Mouse (Mus musculus): ENCODE measurements around the gene Foxn3. TPM values are rescaled to one million over a fixed set of nuclear protein-coding genes. Genes with fewer than 3 reads are reported as not detected.
A peak's percentile ranks its signal among the peaks of the same experiment; 100 is the strongest.

The Foxn3 gene
- total and polyA plus RNA-seq, 2 experiments from 2014 or later, result 50.4 to 69.0 TPM

- Histone ChIP-seq H3K4me2 (ENCODE audit: low read depth, low read length) (no peak overlapping the region), H3K4me1 (ENCODE audit: insufficient read depth, low read length) (peaks cover 8% of the 10 kb centered on the region; the same call in 1 of the 2 replicates), H3K27me3 (ENCODE audit: insufficient read depth, low read length) (no peaks in the 10 kb centered on the region), H3K9me3 (ENCODE audit: low read length) (no peaks in the 10 kb centered on the region), H3K27ac (no peak overlapping the region), H3K4me3 (ENCODE audit: low read length) (no peak overlapping the region), H3K9ac (replicated peaks; ENCODE audit: low read length) (no peak overlapping the region), H3K36me3 (ENCODE audit: insufficient read depth, low read length) (no peaks in the 10 kb centered on the region)
- no peak for ATAC-seq
- TF ChIP-seq CTCF (IDR thresholded peaks at IDR 0.05; ENCODE audit: low read depth), result no peak
- 94% methylated on average over 9 of the region's 9 CpGs for WGBS
- no peak for DNase-seq (ENCODE audit: low spot score)
These were observed 197.4 kb downstream of the Foxn3 start for GRCm38 (mm10) chr12:99365999-99366398.

- peak; percentile 44; the same call in 1 of the 2 replicates for ATAC-seq
- no peak for TF ChIP-seq CTCF (IDR thresholded peaks at IDR 0.05; ENCODE audit: low read depth)
- Histone ChIP-seq H3K9me3 (ENCODE audit: low read length) (no peaks in the 10 kb centered on the region), H3K4me3 (ENCODE audit: low read length) (no peak overlapping the region), H3K4me1 (ENCODE audit: insufficient read depth, low read length) (0 out of 2 replicates have a peak, but pooled peaks cover 4% of the 10 kb centered on the region), H3K9ac (replicated peaks; ENCODE audit: low read length) (no peak overlapping the region), H3K27ac (no peak overlapping the region), H3K27me3 (ENCODE audit: insufficient read depth, low read length) (no peaks in the 10 kb centered on the region), H3K36me3 (ENCODE audit: insufficient read depth, low read length) (no peaks in the 10 kb centered on the region), H3K4me2 (ENCODE audit: low read depth, low read length) (no peak overlapping the region)
- WGBS, result 54% methylated on average over 6 of the region's 6 CpGs
- peak; percentile 52 for DNase-seq (ENCODE audit: low spot score)
These were observed 199.2 kb downstream of the Foxn3 start for GRCm38 (mm10) chr12:99364201-99364600.

DNA sequence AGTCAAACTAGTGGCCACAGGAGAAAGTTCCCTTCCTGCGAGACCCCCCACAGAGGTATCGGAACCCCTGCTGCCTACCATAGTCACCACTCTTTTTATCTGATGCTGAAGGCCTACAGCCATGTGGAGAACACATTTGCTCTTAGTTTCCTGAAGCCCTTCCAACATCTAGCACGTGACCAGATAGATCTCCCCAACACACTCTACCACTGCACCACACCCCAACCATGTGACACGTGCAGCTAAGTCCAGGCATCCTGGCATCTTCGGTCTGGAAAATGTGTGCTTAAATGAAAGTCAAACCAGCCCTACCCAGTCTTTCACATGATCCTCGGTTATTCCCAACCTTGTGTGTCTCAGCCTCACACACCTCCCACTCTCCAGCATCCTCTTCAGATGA, 200.4 kb downstream of the Foxn3 start:
- H3K36me3 ChIP-seq (ENCODE audit: insufficient read depth, low read length), result no peaks in the 10 kb centered on the region
- no peak overlapping the region for H3K9ac ChIP-seq (replicated peaks; ENCODE audit: low read length)
- no peak for TF ChIP-seq CTCF (IDR thresholded peaks at IDR 0.05; ENCODE audit: low read depth)
- WGBS, result 90% methylated on average over 6 of the region's 6 CpGs
- DNase-seq (ENCODE audit: low spot score) (no peak), ATAC-seq (no peak)
- H3K27me3 ChIP-seq (ENCODE audit: insufficient read depth, low read length), result no peaks in the 10 kb centered on the region
- no peak overlapping the region for H3K4me2 ChIP-seq (ENCODE audit: low read depth, low read length)
- H3K9me3 ChIP-seq (ENCODE audit: low read length), result no peaks in the 10 kb centered on the region
- no peak overlapping the region for H3K27ac ChIP-seq
- H3K4me1 ChIP-seq (ENCODE audit: insufficient read depth, low read length), result 0 out of 2 replicates have a peak, but pooled peaks cover 4% of the 10 kb centered on the region
- no peak overlapping the region for H3K4me3 ChIP-seq (ENCODE audit: low read length)

DNA sequence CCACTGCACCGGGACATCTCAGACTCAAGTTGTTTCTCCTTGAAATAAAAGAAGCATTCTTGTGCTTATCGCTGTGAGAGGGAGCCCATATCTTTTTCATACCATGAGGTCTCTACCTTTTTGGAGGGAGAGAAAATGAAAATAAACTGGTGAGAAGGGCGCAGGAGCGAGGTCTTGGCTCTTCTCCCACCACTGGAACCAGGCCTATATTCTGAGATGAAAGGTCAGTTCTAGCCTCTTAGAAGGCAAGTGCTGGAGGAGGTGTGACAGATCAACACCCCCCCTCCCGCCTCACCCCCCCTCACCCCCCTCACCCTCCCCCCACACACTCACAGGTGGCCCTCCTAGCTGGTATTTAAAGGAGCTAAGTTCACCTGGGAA, 201.6 kb downstream of the Foxn3 start:
- no peak overlapping the region for H3K9ac ChIP-seq (replicated peaks; ENCODE audit: low read length)
- H3K36me3 ChIP-seq (ENCODE audit: insufficient read depth, low read length), result no peaks in the 10 kb centered on the region
- no peak overlapping the region for H3K4me3 ChIP-seq (ENCODE audit: low read length)
- TF ChIP-seq CTCF (IDR thresholded peaks at IDR 0.05; ENCODE audit: low read depth), result no peak
- ATAC-seq (no peak), DNase-seq (ENCODE audit: low spot score) (no peak)
- no peak overlapping the region for H3K4me2 ChIP-seq (ENCODE audit: low read depth, low read length)
- WGBS, result 65% methylated on average over 5 of the region's 5 CpGs
- 0 out of 2 replicates have a peak, but pooled peaks cover 4% of the 10 kb centered on the region for H3K4me1 ChIP-seq (ENCODE audit: insufficient read depth, low read length)
- H3K27me3 ChIP-seq (ENCODE audit: insufficient read depth, low read length), result no peaks in the 10 kb centered on the region
- H3K27ac ChIP-seq, result no peak overlapping the region
- no peaks in the 10 kb centered on the region for H3K9me3 ChIP-seq (ENCODE audit: low read length)

GRCm38 (mm10) chr12:99360958-99361751, 202.2 kb downstream of the Foxn3 start:
- no peaks in the 10 kb centered on the region for H3K36me3 ChIP-seq (ENCODE audit: insufficient read depth, low read length)
- TF ChIP-seq CTCF (IDR thresholded peaks at IDR 0.05; ENCODE audit: low read depth), result no peak
- H3K4me3 ChIP-seq (ENCODE audit: low read length), result no peak overlapping the region
- H3K27me3 ChIP-seq (ENCODE audit: insufficient read depth, low read length), result no peaks in the 10 kb centered on the region
- no peak overlapping the region for H3K9ac ChIP-seq (replicated peaks; ENCODE audit: low read length)
- ATAC-seq (no peak), DNase-seq (ENCODE audit: low spot score) (no peak)
- H3K4me2 ChIP-seq (ENCODE audit: low read depth, low read length), result no peak overlapping the region
- H3K27ac ChIP-seq, result no peak overlapping the region
- no peaks in the 10 kb centered on the region for H3K9me3 ChIP-seq (ENCODE audit: low read length)
- peaks cover 4% of the 10 kb centered on the region; the same call in 1 of the 2 replicates for H3K4me1 ChIP-seq (ENCODE audit: insufficient read depth, low read length)
- 60% methylated on average over 8 of the region's 8 CpGs for WGBS

- no peaks in the 10 kb centered on the region for H3K27me3 ChIP-seq (ENCODE audit: insufficient read depth, low read length)
- no peak overlapping the region for H3K4me3 ChIP-seq (ENCODE audit: low read length)
- no peak for ATAC-seq
- no peak overlapping the region for H3K9ac ChIP-seq (replicated peaks; ENCODE audit: low read length)
- no peak for DNase-seq (ENCODE audit: low spot score)
- WGBS, result 75% methylated on average over 5 of the region's 5 CpGs
- H3K4me1 ChIP-seq (ENCODE audit: insufficient read depth, low read length), result peaks cover under 1% of the 10 kb centered on the region; the same call in 1 of the 2 replicates
- TF ChIP-seq CTCF (IDR thresholded peaks at IDR 0.05; ENCODE audit: low read depth), result no peak
- no peaks in the 10 kb centered on the region for H3K9me3 ChIP-seq (ENCODE audit: low read length)
- H3K4me2 ChIP-seq (ENCODE audit: low read depth, low read length), result no peak overlapping the region
- H3K36me3 ChIP-seq (ENCODE audit: insufficient read depth, low read length), result no peaks in the 10 kb centered on the region
- H3K27ac ChIP-seq, result no peak overlapping the region
These were observed 204.7 kb downstream of the Foxn3 start for GRCm38 (mm10) chr12:99358698-99359097.

DNA sequence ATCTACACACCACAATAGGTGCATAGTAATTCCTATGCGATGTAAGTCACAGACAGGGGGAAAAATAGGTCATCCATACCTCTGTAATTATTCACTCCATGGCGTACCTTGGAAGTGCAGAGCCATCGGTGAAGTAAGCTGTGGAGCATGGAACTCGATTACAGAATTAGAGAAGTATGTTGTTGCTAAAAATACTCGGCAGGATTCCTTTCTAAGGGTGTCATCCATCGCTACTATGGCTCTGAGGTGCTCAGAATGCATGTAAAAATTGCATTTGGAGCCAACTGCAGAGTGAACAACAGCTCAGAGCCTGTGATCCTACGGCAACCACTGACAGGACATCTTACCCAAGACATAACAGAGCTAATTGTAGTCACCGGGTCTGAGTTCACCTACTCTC, 206.7 kb downstream of the Foxn3 start:
- no peak overlapping the region for H3K27ac ChIP-seq
- H3K36me3 ChIP-seq (ENCODE audit: insufficient read depth, low read length), result no peaks in the 10 kb centered on the region
- H3K4me2 ChIP-seq (ENCODE audit: low read depth, low read length), result no peak overlapping the region
- no peak for ATAC-seq
- 76% methylated on average over 8 of the region's 8 CpGs for WGBS
- H3K4me1 ChIP-seq (ENCODE audit: insufficient read depth, low read length), result no peaks in the 10 kb centered on the region; the same call in 1 of the 2 replicates
- H3K9ac ChIP-seq (replicated peaks; ENCODE audit: low read length), result no peak overlapping the region
- H3K27me3 ChIP-seq (ENCODE audit: insufficient read depth, low read length), result no peaks in the 10 kb centered on the region
- TF ChIP-seq CTCF (IDR thresholded peaks at IDR 0.05; ENCODE audit: low read depth), result no peak
- no peak overlapping the region for H3K4me3 ChIP-seq (ENCODE audit: low read length)
- DNase-seq (ENCODE audit: low spot score), result no peak
- no peaks in the 10 kb centered on the region for H3K9me3 ChIP-seq (ENCODE audit: low read length)
